Mouse (Mus musculus) heart, embryonic 12.5 days (tissue): Measurements from ENCODE around the gene Kif28. TPM values are rescaled to one million over a fixed set of nuclear protein-coding genes. Genes with fewer than 3 reads are reported as not detected.

Experiments
- polyA plus RNA-seq: library from polyadenylated mRNA; unstranded; fragments of >200 nt; fragmentation: Nextera tagmentation; extraction: Ambion mirVana; gene quantifications from 2 replicates; pipeline ENCODE4 v1.2.1, GENCODE M21; 2016

Kif28 gene
- polyA plus RNA-seq, 1 experiment from 2014 or later = not detected

Other genes with a start within 250 kb of the Kif28 start
- 11.5 and 12.2 TPM in 2 replicates for gene Smyd3, start 227.2 kb downstream of the Kif28 start, polyA plus RNA-seq
- gene Tfb2m, start 199.0 kb downstream of the Kif28 start, polyA plus RNA-seq = 25.6 and 26.1 TPM in 2 replicates
- gene Cnst, start 198.9 kb downstream of the Kif28 start, polyA plus RNA-seq = 20.5 and 22.2 TPM in 2 replicates
- gene Sccpdh, start 77.1 kb downstream of the Kif28 start, polyA plus RNA-seq = 86.9 and 91.4 TPM in 2 replicates
- 0.26 TPM in 1 of 2 replicates, not detected in the other for gene Gm10518, start 58.1 kb upstream of the Kif28 start, polyA plus RNA-seq
- 22.5 and 23.9 TPM in 2 replicates for gene Ahctf1, start 58.4 kb upstream of the Kif28 start, polyA plus RNA-seq
- 11.6 and 14.7 TPM in 2 replicates for gene Cdc42bpa, start 215.2 kb upstream of the Kif28 start, polyA plus RNA-seq